Mouse (Mus musculus) neural tube, embryonic 15.5 days (tissue): ENCODE measurements around the gene Dock8. TPM values are rescaled to one million over a fixed set of nuclear protein-coding genes. Genes with fewer than 3 reads are reported as not detected.

ENCODE experiments used
- ATAC-seq: fragments of 200-750 bp; cut with Nextera tagmentation; 2 replicates; pipeline ENCODE4 v1.8.0; 2017; ENCODE audit warnings: mild to moderate bottlenecking, moderate TSS enrichment, moderate library complexity; ENCODE audit not compliant: low FRiP score
- H3K27ac ChIP-seq: fragments of 300-500 bp; sonication (generic); replicated peaks from 2 replicates; pipeline ENCODE4 v1.5.1; 2015; ENCODE audit warnings: mild to moderate bottlenecking, inconsistent platforms
- H3K27me3 ChIP-seq: fragments of 300-500 bp; sonication (generic); replicated peaks from 2 replicates; pipeline ENCODE4 v1.6.1; 2015; ENCODE audit warnings: inconsistent platforms
- H3K36me3 ChIP-seq: fragments of 300-500 bp; sonication (generic); 2 replicates; pipeline ENCODE4 v1.6.1; 2015; ENCODE audit warnings: inconsistent platforms
- H3K4me1 ChIP-seq: fragments of 300-500 bp; sonication (generic); 2 replicates; pipeline ENCODE4 v1.6.1; 2015; ENCODE audit warnings: inconsistent platforms
- H3K4me2 ChIP-seq: fragments of 300-500 bp; sonication (generic); 2 replicates; pipeline ENCODE4 v1.6.1; 2015; ENCODE audit warnings: inconsistent platforms, mild to moderate bottlenecking, moderate library complexity
- H3K4me3 ChIP-seq: fragments of 300-500 bp; sonication (generic); replicated peaks from 2 replicates; pipeline ENCODE4 v1.5.1; 2015; ENCODE audit warnings: mild to moderate bottlenecking, inconsistent platforms
- H3K9ac ChIP-seq: fragments of 300-500 bp; sonication (generic); replicated peaks from 2 replicates; pipeline ENCODE4 v1.6.1; 2015; ENCODE audit warnings: mild to moderate bottlenecking, inconsistent platforms
- H3K9me3 ChIP-seq: fragments of 300-500 bp; sonication (generic); replicated peaks from 2 replicates; pipeline ENCODE4 v1.6.1; 2016; ENCODE audit warnings: inconsistent platforms
- WGBS: fragments of 180-500 bp; shearing (Covaris S2); methylation state at CpG from one replicate; pipeline ENCODE4 v1.1.7; 2015; ENCODE audit warnings: mixed read lengths; 5-methylcytosine and 5-hydroxymethylcytosine counted together
- polyA plus RNA-seq: library from polyadenylated mRNA; unstranded; fragments of >200 nt; fragmentation: Nextera tagmentation; extraction: Ambion mirVana; gene quantifications from 2 replicates; pipeline ENCODE4 v1.2.1, GENCODE M21; 2015

Gene Dock8
- polyA plus RNA-seq, 1 experiment from 2014 or later = 1.2 TPM

DNA sequence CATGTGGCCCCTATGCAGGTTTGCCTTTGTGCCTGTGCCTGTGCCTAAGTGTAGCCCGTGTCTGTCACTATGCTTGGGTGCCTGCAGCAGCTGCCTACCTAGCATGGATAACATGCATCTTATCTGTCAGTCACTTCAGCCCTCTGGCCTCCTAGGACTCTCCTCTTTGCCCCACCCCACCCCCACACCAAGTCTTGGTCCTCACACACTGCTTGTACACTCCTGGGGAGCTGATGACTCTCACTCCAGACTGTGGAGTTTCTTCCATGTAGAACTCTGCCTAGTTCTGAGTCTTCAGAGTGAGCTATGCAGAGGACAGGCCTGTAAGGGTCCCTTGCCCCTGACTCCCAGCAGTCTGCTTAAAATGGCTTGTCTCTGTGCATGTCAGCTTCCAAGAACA lies 136.8 kb downstream of the Dock8 start:
- ATAC-seq = no peak
- H3K4me3 ChIP-seq = no peak overlapping the region
- no peaks in the 10 kb centered on the region for H3K4me1 ChIP-seq
- no peak overlapping the region for H3K4me2 ChIP-seq
- 85% methylated on average over 1 of the region's 1 CpGs for WGBS
- H3K36me3 ChIP-seq = no peaks in the 10 kb centered on the region
- H3K9me3 ChIP-seq = no peaks in the 10 kb centered on the region
- H3K27ac ChIP-seq = no peak overlapping the region
- no peaks in the 10 kb centered on the region for H3K27me3 ChIP-seq
- H3K9ac ChIP-seq = no peak overlapping the region

DNA sequence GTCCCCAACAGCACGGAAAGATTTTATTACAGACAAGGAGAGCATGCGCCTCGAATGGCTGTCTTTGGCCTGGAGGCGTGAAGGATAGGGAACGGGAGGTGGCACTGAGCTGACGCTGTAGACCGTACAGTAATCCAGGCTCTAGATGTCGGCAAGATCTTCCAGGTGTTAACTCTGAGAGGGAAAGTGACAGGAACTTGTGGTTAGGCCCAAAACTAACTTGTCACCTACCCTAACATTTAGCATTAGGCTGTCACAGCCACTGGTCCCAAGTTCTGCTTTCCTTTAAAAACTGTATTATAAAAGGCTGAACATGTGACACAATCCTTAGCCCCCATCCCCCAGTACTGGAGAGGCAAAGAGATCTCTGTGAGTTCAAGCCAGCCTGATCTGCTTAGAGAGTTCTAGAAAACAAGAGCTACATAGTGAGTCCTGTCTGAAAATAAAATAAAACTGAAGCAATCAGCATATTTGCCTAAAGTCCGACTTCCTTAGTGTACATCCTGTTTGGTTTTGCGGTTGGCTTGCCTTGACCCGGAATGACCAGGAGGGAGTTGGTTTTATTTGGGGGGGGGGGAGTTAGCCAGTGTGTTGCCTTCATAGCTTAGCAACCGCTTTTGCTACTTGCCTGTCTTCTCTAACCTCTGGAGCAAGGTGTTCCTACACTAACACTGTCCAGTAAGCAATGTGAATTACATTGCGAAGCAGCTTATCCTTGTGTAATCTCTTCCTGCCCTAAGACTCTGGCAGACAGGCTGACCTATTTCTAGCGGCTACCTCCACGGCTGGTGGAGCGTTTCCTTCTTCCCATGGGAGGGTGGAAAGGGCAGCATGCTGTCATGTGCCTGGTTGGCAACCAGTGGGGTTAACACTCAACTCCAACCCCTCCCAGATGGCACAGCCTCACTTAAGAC lies 138.8 kb downstream of the Dock8 start:
- no peak overlapping the region for H3K27ac ChIP-seq
- 84% methylated on average over 16 of the region's 16 CpGs for whole genome bisulfite sequencing
- no peaks in the 10 kb centered on the region for H3K9me3 ChIP-seq
- H3K4me3 ChIP-seq = no peak overlapping the region
- H3K4me1 ChIP-seq = no peaks in the 10 kb centered on the region
- ATAC-seq = no peak
- H3K27me3 ChIP-seq = no peaks in the 10 kb centered on the region
- no peaks in the 10 kb centered on the region for H3K36me3 ChIP-seq
- H3K9ac ChIP-seq = no peak overlapping the region
- no peak overlapping the region for H3K4me2 ChIP-seq

DNA sequence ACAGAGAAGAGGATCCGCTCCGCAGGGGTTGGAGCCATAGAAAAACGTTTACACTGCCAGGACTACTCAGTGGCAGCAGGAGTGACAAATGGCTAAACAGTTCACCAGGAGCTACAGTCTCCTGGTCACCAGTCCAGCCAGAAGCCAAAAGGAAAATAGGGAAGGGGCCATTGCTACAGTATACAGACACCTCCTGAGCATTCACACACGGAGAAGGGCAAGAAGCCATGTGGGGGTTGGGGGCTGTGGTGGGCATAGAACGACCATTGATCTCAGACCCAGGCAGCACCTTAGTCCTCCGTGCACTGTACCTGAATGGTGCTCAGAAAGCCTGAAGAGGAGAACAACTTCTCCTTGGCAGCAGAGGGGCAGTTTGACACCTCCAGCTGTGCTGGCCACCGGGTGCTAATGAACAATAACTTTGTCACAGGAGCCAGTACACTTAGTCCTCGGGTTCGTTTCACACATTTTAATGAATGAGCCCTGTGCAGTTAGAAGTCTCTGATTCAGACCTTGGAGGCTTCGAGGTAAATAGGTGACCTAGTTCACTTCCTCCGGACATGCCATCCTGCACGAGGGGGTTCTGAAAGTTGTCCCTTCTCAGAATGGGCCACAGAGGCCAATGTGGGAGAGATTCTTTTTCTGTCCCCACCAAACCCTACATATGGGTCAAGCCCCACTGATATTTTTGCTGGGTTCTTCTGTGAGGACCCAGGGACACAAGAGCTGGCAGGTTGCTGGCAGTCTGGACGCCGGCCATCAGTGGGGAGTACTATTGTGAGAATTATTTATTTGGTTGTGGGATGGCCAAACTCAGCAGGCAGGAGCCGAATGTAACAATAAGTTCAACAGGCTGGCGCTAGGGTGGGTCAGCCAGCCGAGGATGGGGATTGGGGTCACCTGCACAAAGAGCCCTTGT lies 145.0 kb downstream of the Dock8 start:
- 30% methylated on average over 17 of the region's 17 CpGs for WGBS
- no peak overlapping the region for H3K27ac ChIP-seq
- peak; percentile 75; the same call in 1 of the 2 replicates for ATAC-seq
- H3K4me1 ChIP-seq = 0 out of 2 replicates have a peak, but pooled peaks cover 11% of the 10 kb centered on the region
- no peaks in the 10 kb centered on the region for H3K27me3 ChIP-seq
- no peak overlapping the region for H3K4me2 ChIP-seq
- H3K9me3 ChIP-seq = no peaks in the 10 kb centered on the region
- H3K9ac ChIP-seq = no peak overlapping the region
- no peaks in the 10 kb centered on the region for H3K36me3 ChIP-seq
- H3K4me3 ChIP-seq = no peak overlapping the region

DNA sequence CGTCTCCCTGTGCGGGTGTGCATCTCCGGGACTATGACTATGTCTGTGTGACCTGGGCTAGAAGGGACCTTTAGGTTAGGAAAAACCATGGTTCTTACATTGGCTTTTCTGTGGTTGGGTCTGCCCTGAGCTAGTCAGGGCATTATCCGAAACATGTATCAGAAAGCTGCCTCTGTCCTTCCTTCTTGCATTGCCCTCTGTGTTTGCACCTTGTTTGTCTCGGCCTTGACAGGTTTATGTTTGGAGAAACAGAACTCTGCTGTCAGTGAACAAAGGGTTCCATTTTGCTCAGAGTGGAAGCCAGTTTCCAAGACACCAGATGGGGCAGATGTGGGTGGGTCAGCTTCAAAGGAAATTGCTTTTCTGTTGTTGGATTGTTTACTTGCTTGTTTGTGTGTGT lies 145.8 kb downstream of the Dock8 start:
- ATAC-seq = peak; percentile 49; the same call in 1 of the 2 replicates
- H3K27ac ChIP-seq = peak overlapping the region; percentile 49; the same call in 1 of the 2 replicates
- no peaks in the 10 kb centered on the region for H3K27me3 ChIP-seq
- WGBS = 25% methylated on average over 5 of the region's 5 CpGs
- H3K4me3 ChIP-seq = no peak overlapping the region
- no peak overlapping the region for H3K9ac ChIP-seq
- no peaks in the 10 kb centered on the region for H3K36me3 ChIP-seq
- no peak overlapping the region for H3K4me2 ChIP-seq
- 0 out of 2 replicates have a peak, but pooled peaks cover 11% of the 10 kb centered on the region for H3K4me1 ChIP-seq
- no peaks in the 10 kb centered on the region for H3K9me3 ChIP-seq

DNA sequence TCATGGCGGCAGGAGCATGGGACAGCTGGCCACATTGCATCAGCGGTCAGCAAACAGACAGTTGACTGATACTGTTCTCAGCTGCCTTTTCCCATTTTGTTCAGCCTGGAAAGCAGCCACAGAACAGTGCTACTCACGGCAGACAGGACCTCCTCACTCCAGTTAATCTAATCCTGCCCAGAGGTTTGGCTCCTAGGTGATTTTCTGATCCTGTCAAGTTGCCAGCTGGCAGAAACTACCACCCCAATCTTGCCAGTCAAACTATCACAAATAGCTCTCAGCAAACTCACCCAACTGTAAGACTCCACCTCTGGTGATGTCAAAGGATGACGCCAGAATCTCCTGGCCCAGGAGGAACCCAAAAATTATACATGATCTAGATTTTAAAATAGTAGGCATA lies 146.8 kb downstream of the Dock8 start:
- H3K27me3 ChIP-seq = no peaks in the 10 kb centered on the region
- 77% methylated on average over 4 of the region's 4 CpGs for WGBS
- H3K4me3 ChIP-seq = no peak overlapping the region
- no peak for ATAC-seq
- H3K27ac ChIP-seq = no peak overlapping the region
- no peak overlapping the region for H3K4me2 ChIP-seq
- no peaks in the 10 kb centered on the region for H3K9me3 ChIP-seq
- H3K4me1 ChIP-seq = 0 out of 2 replicates have a peak, but pooled peaks cover 11% of the 10 kb centered on the region
- no peaks in the 10 kb centered on the region for H3K36me3 ChIP-seq
- no peak overlapping the region for H3K9ac ChIP-seq

DNA sequence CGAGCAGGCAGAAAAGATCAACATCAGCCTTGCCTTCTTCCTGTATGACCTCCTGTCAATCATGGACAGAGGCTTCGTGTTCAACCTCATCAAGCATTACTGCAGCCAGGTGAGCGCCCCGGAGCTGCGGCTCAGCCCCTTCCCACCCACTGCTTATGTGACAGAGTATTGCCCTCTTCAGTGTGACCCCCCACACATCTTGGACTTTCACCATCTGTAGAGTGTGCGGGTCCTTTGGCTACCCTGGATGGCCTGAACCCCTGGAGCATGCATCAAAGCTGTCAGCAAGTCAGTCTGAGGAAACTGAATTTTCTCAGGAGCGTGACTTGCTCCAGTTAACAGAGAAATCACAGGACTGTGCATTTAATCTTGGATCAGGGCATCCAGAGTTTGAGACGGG lies 150.5 kb downstream of the Dock8 start:
- ATAC-seq = no peak
- Histone ChIP-seq H3K9ac (no peak overlapping the region), H3K4me1 (peaks cover 12% of the 10 kb centered on the region; the same call in 1 of the 2 replicates), H3K9me3 (no peaks in the 10 kb centered on the region), H3K27ac (no peak overlapping the region), H3K36me3 (no peaks in the 10 kb centered on the region), H3K4me3 (no peak overlapping the region), H3K4me2 (no peak overlapping the region), H3K27me3 (no peaks in the 10 kb centered on the region)
- WGBS = 78% methylated on average over 8 of the region's 8 CpGs

DNA sequence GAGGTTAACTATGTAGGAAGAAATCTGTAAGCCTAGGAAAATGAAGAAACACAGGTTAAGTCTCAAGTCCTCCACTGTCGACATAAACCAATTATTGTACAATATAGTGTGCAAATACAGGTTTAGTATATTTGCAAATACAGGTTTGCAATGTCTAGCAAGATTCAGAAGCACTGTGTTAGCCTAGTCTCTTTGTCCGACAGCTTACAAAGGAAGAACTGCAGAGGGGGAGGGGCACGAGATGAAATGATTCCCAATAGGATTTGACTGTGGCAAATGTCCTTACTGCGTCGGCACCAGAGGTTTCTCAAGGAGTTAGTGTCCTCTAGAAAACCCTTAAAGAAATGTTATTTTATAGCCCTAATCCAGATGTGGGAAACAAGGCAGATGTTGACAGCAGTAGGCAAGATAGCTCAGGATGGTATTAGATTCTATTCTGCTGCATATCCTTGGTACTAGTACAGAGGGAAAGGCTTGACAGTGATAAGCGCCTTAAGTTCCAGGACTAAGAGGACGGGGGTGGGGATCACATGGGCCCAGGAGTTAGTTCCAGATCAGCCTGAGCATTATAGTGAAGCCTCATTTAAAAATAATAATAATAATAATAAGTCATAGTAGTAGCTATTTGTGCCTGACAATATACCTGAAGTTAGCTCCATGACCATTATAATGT lies 155.3 kb downstream of the Dock8 start:
- peak; percentile 41; the same call in 1 of the 2 replicates for ATAC-seq
- Histone ChIP-seq H3K27me3 (no peaks in the 10 kb centered on the region), H3K36me3 (no peaks in the 10 kb centered on the region), H3K9me3 (no peaks in the 10 kb centered on the region), H3K27ac (0 out of 2 replicates have a peak overlapping the region, but pooled peaks have one; percentile 48), H3K4me1 (peaks cover 10% of the 10 kb centered on the region; the same call in 1 of the 2 replicates), H3K4me2 (no peak overlapping the region), H3K4me3 (no peak overlapping the region), H3K9ac (no peak overlapping the region)
- WGBS = 52% methylated on average over 7 of the region's 7 CpGs

DNA sequence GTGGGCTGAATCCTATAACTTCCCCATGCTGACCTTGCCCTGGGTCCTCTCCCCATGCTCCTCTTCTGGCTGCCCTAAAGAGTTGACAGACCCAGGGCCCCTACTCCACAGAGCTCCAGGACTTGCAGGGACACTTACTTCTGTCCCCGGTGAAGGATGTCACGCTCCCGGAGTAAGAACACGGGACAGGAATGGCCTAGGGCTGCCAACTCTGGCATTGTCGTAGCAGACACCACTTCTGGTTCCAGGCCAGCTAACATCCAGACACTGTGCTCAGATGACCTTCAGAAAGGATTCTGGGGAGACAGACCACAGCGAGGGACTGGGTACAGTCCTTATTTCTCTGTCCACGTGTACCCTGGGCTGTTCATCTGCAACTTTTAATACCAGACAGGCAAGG lies 155.9 kb downstream of the Dock8 start:
- Histone ChIP-seq H3K4me2 (no peak overlapping the region), H3K4me3 (no peak overlapping the region), H3K27me3 (no peaks in the 10 kb centered on the region), H3K9ac (no peak overlapping the region), H3K36me3 (no peaks in the 10 kb centered on the region), H3K9me3 (no peaks in the 10 kb centered on the region), H3K27ac (no peak overlapping the region), H3K4me1 (peaks cover 10% of the 10 kb centered on the region; the same call in 1 of the 2 replicates)
- 84% methylated on average over 7 of the region's 7 CpGs for WGBS
- no peak for ATAC-seq

DNA sequence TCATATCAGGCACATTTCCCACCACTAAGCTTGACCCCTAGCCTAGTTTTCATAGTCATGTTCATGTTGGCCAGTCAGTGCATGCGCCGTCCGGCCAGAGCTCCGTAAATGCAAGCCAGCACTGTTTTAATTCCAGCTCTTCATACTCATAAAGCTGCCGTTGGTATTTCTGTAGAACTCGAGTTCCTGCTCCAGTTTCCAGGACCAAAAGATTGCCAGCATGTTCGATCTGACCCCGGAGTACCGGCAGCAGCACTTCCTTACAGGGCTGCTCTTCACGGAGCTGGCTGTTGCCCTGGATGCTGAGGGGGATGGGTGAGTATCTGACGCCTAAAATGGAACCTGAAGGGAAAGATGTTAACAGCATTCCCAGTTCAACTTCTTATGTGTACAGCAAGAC lies 156.4 kb downstream of the Dock8 start:
- Histone ChIP-seq H3K4me1 (peaks cover 10% of the 10 kb centered on the region; the same call in 1 of the 2 replicates), H3K9me3 (no peaks in the 10 kb centered on the region), H3K27ac (no peak overlapping the region), H3K36me3 (no peaks in the 10 kb centered on the region), H3K27me3 (no peaks in the 10 kb centered on the region), H3K4me3 (no peak overlapping the region), H3K9ac (no peak overlapping the region), H3K4me2 (no peak overlapping the region)
- ATAC-seq = no peak
- WGBS = 83% methylated on average over 11 of the region's 11 CpGs

DNA sequence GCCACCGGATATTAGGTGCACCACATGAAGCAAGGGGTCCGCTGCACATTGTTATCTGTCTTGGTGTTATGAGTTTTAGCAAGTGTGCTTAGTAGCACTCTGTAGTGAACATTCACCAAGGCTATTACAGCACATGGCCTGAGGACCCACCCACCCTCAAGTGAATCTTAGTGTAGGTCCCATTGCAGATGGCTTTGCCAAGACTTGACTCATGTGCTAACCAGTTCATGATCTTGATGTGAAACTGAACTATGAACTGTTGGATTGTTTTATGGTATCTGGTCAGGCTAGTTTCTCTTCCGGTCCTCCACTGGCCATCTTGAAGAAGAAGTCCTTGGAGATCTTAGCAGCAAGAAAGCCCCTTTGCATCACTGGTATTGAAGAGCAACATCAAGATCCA lies 162.9 kb downstream of the Dock8 start:
- WGBS = 91% methylated on average over 3 of the region's 3 CpGs
- no peak overlapping the region for H3K9ac ChIP-seq
- no peak for ATAC-seq
- H3K9me3 ChIP-seq = no peaks in the 10 kb centered on the region
- no peaks in the 10 kb centered on the region for H3K4me1 ChIP-seq
- H3K27ac ChIP-seq = no peak overlapping the region
- no peak overlapping the region for H3K4me3 ChIP-seq
- no peak overlapping the region for H3K4me2 ChIP-seq
- no peaks in the 10 kb centered on the region for H3K36me3 ChIP-seq
- no peaks in the 10 kb centered on the region for H3K27me3 ChIP-seq

DNA sequence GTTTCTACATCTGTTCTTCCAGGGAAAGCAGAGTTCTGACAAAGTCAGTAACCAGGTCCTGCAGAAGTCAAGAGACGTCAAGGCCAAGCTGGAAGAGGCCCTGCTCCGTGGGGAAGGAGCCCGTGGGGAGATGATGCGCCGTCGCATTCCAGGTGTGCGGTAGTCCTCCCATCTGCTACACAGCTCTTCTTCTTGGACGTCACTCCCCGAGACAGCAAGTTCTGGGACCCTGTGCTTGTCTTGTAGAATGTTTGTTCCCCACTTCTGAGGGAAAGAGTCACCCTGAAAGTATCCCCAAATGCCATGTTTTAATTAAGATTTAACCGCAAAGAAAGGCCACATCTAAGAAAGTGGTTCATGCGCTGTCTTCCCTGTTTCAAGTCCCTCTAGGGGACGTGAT lies 164.1 kb downstream of the Dock8 start:
- Histone ChIP-seq H3K4me1 (no peaks in the 10 kb centered on the region), H3K36me3 (no peaks in the 10 kb centered on the region), H3K4me2 (no peak overlapping the region), H3K27me3 (no peaks in the 10 kb centered on the region), H3K27ac (no peak overlapping the region), H3K4me3 (no peak overlapping the region), H3K9me3 (no peaks in the 10 kb centered on the region), H3K9ac (no peak overlapping the region)
- ATAC-seq = no peak
- WGBS = 93% methylated on average over 12 of the region's 12 CpGs
